Mouse (Mus musculus): Measurements from ENCODE around the gene Ugt2b38. TPM values are rescaled to one million over a fixed set of nuclear protein-coding genes. Genes with fewer than 3 reads are reported as not detected.

The Ugt2b38 gene
- not detected in 2 replicates for polyA plus RNA-seq (2012; ENCODE audit: low replicate concordance)

DNA sequence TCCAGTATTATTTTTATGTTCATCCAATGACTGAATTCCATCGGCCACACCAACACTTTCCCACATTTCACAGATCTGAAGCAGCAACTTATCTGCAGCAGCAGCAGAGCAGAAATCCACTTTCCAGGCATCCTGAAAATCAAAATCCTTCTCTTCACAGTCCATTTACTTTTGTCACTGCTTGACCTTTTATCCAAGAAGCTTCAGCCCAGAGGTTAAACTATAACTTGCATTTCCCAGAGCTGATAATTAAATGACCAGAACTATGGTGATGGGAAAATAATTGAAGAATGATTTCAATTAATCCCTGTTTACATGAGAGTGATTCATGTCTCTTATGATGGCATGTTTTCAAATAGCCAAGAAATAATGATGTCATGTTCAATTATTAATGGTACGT lies at the start of gene Ugt2b38:
Gene Ugt2b38, minus strand, starts transcription at position 163 of the 400 bp plus-strand sequence.

Other genes starting within 250 kb of the Ugt2b38 start
- gene Ugt2b37, start 169.4 kb downstream of the Ugt2b38 start, polyA plus RNA-seq (2012; ENCODE audit: low replicate concordance) = not detected in 2 replicates
- gene Ugt2a3, start 87.0 kb downstream of the Ugt2b38 start, polyA plus RNA-seq (2012; ENCODE audit: low replicate concordance) = not detected in 2 replicates
- not detected in 2 replicates for gene Ugt2a2, start 58.1 kb upstream of the Ugt2b38 start, polyA plus RNA-seq (2012; ENCODE audit: low replicate concordance)
- gene Gm43638, start 62.6 kb upstream of the Ugt2b38 start, polyA plus RNA-seq (2012; ENCODE audit: low replicate concordance) = not detected in 2 replicates
- not detected in 2 replicates for gene Ugt2a1, start 66.7 kb upstream of the Ugt2b38 start, polyA plus RNA-seq (2012; ENCODE audit: low replicate concordance)
- gene Sult1b1, start 114.0 kb upstream of the Ugt2b38 start, polyA plus RNA-seq (2012; ENCODE audit: low replicate concordance) = not detected in 2 replicates
- not detected in 2 replicates for gene Sult1d1, start 144.8 kb upstream of the Ugt2b38 start, polyA plus RNA-seq (2012; ENCODE audit: low replicate concordance)
- not detected in 2 replicates for gene Sult1e1, start 167.4 kb upstream of the Ugt2b38 start, polyA plus RNA-seq (2012; ENCODE audit: low replicate concordance)
- not detected in 2 replicates for gene Csn1s1, start 242.0 kb upstream of the Ugt2b38 start, polyA plus RNA-seq (2012; ENCODE audit: low replicate concordance)

Measured in hematopoietic multipotent progenitor cell, adult 10-12 weeks (in vitro differentiated cells).